Mouse (Mus musculus) gonadal fat pad, adult 2 months (tissue): ENCODE data around the gene Myh9. TPM values are rescaled to one million over a fixed set of nuclear protein-coding genes. Genes with fewer than 3 reads are reported as not detected.
"Not testable (repeated sequence)": the region's sequence is repeated elsewhere in the genome, so short reads cannot be mapped to it uniquely, and the experiment has no call there.

Source experiments
- DNase-seq: peaks from one replicate; pipeline ENCODE4 v3.0.0-alpha.2; 2012; ENCODE audit warnings: low read depth
- polyA plus RNA-seq: library from polyadenylated mRNA; depleted of rRNA; stranded (reverse); fragments of >200 nt; gene quantifications from 2 replicates; pipeline ENCODE4 v1.2.3, GENCODE M21; 2012

The Myh9 gene
- polyA plus RNA-seq, 1 experiment, result 68.6 TPM

GRCm38 (mm10) chr15:77867231-77867968 is 25.4 kb upstream of the Myh9 start:
- not testable (repeated sequence) for DNase-seq

- no peak for DNase-seq
Measured at GRCm38 (mm10) chr15:77866583-77867220, 24.7 kb upstream of the Myh9 start.

GRCm38 (mm10) chr15:77864063-77864758 is 22.2 kb upstream of the Myh9 start:
- DNase-seq, result no peak

- DNase-seq, result no peak
Measured at GRCm38 (mm10) chr15:77862991-77863972, 21.3 kb upstream of the Myh9 start.

GRCm38 (mm10) chr15:77860081-77860665 is 18.2 kb upstream of the Myh9 start:
- no peak for DNase-seq

DNA sequence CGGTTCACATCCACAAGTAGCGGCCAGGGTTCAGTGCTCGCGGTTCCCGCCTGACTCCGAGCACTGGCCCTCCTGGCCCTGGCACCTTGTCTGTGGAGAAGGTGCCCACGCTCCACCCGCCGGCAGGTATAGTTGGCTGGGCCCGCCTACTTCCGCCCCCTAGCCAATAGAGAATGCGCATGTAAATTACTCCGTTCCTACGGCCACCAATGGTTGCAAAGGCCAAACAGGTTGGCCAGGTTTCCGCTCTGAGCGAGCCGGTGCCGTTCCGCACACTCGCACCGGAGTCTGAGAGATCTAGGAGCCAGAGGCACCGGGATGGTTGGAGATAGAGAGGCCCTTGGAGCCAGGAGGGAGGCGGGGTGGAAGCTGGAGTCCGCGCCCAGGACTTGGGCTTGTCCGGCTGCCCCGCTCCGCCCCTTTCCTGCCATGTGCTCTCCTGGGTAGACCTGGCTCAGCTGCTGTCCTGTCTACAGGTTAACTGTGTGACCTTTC is 15.7 kb upstream of the Myh9 start:
- peak; percentile 77 for DNase-seq

DNA sequence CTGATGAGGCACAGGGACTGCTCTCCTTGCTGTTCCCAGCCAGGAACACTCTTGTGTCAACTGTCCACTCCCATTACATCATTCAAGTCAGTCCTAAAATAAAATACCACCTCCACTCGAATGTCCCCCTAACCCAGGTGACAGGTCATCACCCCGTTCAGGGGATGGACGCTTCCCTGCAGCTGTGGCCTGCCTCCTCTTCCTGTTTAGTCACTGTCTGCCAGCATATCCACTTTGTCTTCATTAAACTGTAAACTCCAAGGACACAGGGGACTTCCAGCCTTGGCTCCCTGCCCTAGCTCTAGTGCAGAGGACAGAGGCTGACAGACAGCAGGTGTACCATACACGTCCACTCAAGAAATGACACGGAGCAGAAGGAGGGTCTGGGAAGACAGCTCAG is 14.6 kb upstream of the Myh9 start:
- no peak for DNase-seq

DNA sequence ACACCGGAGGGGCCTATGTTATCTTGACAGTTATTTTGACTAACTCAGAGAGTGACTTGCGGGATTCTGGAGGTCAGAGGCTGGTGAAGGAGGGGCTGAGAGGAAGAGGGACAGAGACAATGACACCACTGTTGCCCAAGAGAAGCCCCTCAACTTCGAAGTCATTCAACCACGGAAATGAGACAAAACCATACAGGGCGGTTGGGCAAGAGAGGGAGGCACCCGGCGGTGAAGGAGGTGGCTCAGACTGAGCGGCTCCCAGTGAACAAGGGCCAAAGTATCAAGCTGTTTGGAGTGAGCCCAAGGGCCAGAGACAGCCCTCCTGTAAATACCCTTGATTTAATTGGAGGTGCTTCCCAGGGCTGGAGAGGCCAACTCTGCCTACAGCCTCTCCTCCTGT is 13.3 kb upstream of the Myh9 start:
- no peak for DNase-seq

DNA sequence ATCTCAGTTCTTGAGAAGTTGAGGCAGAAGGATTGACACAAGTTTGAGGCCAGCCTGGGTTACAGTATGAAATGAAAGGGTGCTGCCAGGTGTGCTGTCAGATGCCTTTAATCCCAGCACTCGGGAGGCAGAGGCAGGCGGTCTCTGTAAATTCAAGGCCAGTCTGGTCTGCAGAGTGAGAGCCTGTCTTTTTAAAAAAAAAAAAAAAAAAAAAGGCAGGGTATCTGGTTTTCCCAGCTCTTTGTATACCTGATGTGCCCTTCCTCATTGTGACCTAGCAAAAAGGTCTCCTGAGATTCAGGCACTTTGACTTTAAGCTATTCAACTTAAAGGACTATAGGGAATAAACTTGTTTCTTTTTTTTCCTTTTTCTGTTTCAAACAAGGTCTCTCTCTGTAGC is 10.0 kb upstream of the Myh9 start:
- no peak for DNase-seq

GRCm38 (mm10) chr15:77851136-77851535 is 9.2 kb upstream of the Myh9 start:
- DNase-seq, result no peak

DNA sequence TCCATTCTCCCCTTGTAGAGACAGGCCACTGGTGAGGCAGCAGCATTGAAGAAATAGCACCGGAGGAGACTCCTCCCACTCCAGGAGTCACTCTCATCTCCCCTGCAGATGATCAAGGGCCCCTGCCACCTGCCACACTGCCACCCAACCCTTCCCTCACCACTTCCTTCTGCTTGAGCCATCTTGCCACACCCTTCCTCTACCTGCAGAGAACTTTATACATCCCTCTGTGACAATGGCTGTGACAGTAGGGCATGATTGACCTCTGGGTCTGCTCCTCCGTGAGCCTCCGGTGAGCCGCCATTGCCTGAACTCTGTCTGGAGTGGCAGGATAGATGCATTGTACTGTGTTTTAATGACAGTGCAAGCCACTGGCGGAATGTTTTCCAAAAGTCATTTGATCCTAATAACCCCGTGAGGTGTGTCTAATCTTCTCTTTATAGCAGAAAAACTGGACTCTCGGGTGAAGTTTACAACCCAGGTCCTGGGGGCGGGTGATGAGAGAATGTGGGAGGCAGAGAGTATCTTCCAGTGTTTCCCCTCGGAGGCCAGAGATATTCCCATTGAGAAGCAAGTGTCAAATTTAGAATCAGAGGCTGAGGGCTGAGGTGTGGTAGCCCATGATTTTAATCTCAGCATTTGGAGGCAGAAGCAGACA is 7.7 kb upstream of the Myh9 start:
- no peak for DNase-seq

DNA sequence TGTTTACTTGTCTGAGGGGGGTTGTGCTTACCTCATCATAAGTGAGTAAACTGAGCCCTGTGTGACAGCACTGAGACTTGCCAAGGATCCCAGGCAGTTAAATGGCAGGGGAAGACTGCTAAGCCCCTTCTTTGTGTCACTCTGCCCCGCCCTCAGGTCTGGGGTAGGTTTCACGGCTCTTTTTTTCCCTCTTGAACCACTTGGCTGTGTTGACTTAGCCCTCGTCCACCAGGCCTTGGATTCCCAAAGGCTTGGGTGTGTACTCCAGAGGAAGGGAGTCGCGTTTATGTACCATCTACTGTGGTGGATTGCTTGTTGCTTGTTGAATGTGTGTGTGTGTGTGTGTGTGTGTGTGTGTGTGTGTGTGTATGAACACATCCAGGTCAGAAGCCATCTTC is 7.1 kb upstream of the Myh9 start:
- no peak for DNase-seq

- no peak for DNase-seq
Measured at GRCm38 (mm10) chr15:77848415-77849038, 6.6 kb upstream of the Myh9 start.

DNA sequence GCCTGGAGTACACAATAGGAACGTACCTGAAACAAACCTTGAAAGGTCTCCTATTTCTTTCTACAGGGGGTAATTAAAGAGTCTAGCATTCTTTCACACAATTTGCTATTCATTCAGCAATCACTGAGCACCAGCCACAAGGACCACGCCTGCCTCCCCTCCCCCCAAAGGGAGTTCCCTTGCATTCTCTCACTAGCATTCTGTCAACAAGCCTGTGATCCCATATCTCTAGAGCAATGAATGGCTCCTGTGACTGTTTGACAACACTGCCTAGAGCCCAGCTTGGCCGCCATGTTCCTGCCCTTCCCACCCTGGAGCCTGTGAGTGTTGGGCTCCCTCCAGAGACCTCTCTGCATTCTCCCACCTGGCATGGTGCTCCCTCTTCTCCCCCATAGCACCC is 5.9 kb upstream of the Myh9 start:
- DNase-seq, result no peak

DNA sequence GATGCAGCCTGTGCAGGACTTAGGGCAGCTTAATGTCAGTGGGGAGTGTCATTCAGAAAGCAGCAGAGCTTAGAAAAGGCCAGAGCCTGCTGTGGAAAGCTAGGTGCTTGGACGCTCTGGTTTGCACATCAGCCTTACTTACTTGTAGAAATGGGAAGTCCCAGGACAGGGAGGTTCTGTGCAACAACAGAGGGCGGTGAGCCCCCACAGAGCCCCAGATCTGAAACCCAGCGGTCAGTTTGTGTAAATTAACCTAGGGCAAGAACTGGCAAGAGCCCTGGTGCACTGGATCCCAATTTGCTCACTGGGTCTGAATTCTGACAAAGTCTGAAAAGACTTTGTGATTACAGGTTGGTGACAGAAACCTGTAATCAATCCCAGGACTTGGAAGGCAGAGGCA is 5.1 kb upstream of the Myh9 start:
- DNase-seq, result no peak

GRCm38 (mm10) chr15:77845931-77846595 is 4.1 kb upstream of the Myh9 start:
- not testable (repeated sequence) for DNase-seq

GRCm38 (mm10) chr15:77844955-77845635 is 3.1 kb upstream of the Myh9 start:
- DNase-seq, result no peak

DNA sequence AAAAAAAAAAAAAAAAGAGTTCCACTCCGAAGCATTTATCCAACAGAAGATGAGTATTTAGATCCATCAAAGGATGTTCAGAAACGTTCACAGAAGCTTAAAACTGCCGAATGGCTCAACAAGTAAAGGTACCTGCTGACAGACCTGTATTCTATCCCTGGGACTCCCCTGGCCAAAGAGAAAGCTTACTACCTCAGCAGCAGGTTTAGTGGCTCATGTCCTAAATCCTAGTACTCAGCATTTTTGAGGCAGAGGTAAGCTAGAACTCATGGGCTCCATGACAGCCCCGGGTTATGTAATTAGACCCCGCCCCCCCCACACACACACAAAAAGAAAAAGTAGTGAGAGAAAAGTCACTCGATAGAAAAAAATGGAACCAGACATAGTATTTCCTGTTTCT is 2.1 kb upstream of the Myh9 start:
- no peak for DNase-seq

DNA sequence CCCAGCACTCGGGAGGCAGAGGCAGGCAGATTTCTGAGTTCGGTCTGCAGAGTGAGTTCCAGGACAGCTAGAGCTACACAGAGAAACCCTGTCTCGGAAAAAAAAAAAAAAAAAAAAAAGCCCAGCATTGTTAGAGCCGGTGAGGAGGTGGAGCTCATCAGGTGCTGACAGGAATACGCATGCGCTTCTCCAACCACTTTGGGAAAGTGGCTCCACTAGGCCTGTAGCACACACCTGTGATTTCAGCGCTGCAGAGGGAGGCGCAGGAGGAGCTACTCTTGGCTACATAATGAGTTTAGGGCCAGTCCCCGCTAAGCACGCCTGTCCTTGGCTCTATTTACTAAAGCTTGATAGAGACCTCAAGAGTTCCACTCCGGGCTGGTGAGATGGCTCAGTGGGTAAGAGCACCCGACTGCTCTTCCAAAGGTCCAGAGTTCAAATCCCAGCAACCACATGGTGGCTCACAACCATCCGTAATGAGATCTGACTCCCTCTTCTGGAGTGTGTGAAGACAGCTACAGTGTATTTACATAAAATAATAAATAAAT is 1.6 kb upstream of the Myh9 start:
- DNase-seq, result not testable (repeated sequence)
